Mouse (Mus musculus) yolk sac, embryonic 10.5 days (tissue): Measurements from ENCODE around the gene Miip.
"Not testable (repeated sequence)": the region's sequence is repeated elsewhere in the genome, so short reads cannot be mapped to it uniquely, and the experiment has no call there.

Source experiments
- DNase-seq: peaks from one replicate; pipeline ENCODE4 v3.0.0-alpha.2; 2017; ENCODE audit warnings: low spot score

Gene Miip

GRCm38 (mm10) chr4:147869238-147869637 lies 622 bp upstream of the Miip start:
- no peak for DNase-seq

DNA sequence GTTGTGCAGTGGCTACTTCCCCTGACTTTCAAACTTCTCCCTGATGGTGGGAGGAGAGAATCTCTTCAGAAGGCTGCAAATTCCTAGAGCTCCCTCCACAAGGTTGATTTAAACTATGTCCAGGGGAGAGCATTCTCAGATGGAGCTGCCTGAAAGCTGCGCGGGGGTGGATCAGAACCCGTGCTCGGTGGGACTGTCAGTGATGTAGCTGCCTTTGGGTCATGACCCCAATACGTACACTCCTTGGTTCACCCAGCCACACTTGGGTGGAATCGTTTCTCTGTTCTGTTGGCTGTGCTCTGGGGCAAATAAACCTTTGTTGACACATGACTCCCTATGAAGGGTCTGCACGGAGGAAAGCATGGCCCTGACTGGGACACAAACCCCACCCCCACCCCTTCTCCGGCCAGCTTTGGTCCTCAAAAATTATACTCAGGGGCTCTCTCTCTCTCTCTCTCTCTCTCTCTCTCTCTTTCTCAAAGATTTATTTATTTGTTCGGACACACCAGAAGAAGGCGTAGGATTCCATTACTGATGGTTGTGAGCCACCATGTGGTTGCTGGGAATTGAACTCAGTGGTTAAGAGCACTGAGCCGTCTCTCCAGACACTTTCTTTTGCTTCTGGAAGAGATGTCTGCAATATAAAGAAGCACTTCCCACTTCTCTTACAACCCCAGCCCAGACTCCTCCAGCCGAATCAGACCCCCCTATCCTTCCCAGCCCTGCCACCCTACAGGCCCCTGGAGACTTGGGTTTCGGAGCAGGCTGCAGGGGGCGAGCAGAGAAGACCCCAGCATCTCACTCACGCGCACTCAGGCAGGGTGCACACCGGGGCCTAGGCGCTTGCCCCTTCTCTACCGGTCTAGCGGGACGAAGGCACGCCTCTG lies 810 bp downstream of the Miip start:
- DNase-seq: no peak

GRCm38 (mm10) chr4:147866793-147867192 lies 1.8 kb downstream of the Miip start:
- not testable (repeated sequence) for DNase-seq

DNA sequence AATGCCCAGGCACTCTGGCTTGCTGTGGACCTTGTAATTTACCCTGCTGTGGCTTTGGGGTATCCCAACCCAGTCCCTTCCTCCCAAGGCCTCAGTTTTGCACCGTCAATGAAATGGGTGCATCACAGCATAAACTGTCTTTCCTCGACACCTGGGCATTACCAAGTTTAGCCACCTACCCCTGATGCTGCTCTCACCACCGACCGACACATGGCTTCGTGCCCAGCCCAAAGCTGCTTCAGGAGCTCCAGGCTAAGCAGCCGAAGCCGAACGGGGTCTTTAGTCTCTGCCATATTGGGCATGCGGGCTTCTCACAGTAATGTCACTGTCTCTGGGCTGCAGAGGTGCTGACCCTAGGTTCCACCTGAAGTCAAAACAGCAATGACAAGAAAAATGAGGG lies 2.6 kb downstream of the Miip start:
- no peak for DNase-seq

- DNase-seq: no peak
These were observed 3.0 kb downstream of the Miip start for GRCm38 (mm10) chr4:147865651-147866050.

- no peak for DNase-seq
These were observed 6.6 kb downstream of the Miip start for GRCm38 (mm10) chr4:147862051-147862450.

- DNase-seq: no peak
These were observed 17.8 kb downstream of the Miip start for GRCm38 (mm10) chr4:147850776-147851175.

DNA sequence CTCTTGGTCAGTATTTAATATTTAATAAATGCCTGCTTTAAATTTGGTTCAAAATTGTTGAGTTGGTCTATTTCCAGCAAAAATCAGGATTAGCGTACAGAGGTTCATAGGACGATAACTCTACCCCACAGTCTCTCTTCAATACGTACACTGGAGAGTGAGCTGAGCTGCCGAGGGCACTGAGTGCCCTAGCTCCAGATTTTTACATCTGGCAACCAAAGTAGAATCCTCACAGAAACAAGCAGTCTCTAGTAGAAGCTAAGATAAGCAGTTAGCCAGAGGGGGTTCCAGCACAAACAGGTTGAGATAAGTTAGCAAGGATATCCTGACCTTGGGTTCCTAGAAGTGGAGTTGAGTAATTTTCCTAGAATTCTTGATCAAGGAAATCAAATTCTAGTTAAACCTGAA lies 20.0 kb downstream of the Miip start:
- no peak for DNase-seq

DNA sequence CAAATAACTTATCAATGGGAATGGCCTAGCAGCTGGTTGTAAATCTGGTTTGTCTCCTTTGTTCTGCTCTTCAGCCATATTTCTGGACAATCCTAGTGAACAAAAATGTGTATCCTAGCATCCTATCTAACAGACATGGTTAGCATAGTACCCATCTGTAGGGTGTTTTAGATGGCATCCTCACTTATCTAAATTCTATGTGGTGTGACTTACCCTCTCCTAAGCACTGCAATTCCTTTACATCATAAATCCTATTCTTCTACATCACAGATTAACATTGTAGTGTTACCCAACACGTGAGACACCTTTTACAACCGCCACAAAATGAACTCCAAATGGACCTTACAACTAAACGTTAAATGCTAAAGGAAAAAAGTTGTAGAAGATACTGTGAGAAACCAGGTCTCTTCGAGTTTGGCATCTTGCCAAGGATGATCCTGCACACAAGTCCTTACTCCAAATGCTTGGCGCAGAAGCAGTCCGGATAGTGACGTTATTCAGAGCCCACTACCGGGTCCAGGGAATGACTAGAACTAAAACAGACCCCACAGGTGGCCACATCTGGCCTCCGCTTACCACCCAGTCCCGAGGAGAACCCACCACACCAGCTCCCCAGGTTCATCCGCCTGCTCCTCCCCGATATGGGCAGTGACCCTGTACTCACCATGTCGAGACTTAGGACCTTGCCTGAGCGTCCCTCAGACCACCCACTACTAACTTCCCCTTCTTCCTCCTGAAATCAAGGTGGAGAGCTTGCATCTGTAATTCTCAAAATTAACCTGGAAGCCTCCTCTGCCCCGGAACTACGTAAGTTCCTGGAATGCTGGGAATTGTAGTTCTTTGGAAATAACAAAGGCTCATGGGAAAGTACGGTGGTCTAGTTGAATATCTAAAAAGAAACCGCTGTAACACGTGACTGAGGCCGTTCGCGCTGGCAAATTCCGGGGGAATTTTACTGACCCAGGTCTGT lies 20.7 kb downstream of the Miip start, which contains the start of gene Zfp933:
Gene Zfp933 (minus strand): TSS at position 753 of the 970 bp plus-strand sequence.
- DNase-seq: peak; percentile 77

DNA sequence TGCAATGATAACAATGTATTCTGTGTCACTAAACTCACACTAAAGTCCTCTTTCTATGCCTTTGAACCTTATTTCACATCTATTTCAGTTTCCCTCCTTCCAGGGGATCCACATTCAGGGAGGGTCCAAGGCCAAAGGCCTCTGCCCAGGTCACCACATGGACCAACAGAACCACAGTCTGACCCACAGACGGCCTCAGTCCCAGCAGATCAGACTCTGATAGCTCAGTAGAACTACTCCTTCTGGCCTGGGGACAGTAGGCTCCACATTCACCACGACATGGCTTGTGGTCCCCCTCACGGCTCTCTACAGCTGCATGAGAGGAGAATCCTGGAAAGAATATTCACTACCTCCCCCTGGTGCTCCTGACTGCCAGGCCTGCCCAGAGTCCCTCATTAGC lies 25.7 kb downstream of the Miip start:
- no peak for DNase-seq

DNA sequence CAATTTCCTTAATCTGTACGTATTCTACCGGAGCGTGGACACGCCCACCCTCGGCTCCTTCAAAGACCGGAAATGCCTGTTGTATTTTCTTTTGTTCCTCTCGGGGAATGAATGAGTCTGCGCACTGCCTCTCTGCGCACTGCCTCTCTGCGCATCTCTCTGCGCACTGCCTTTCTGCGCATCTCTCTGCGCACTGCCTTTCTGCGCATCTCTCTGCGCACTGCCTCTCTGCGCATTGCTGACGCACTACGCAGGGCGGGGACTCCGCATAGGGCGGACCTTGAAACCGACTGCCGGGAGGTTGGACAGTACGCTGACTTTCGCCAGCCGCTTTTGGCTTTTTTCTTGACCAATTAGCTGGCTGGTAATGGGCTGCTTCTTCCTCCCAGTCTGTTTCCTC lies 29.3 kb downstream of the Miip start:
- not testable (repeated sequence) for DNase-seq

DNA sequence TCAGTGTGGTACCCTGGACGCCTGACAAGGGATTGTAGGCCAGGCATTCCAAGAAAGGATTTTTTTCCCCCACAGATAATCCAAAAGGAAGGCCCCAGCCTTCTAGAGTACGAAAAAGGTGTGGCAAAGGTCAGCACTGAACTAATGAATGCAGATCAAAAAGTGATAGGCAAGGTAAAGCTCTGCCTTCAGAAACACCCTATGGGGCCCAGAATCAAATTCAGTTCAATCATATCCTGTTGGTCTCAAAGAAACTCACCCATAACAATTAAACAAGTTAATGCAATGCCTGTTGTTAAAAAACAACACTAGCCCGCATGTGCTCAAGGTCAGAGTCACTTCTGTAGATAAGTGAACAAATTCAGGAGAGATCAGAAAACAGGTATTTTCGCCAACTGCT lies 44.2 kb downstream of the Miip start:
- no peak for DNase-seq

- DNase-seq: not testable (repeated sequence)
These were observed 47.2 kb downstream of the Miip start for GRCm38 (mm10) chr4:147821414-147821813.

DNA sequence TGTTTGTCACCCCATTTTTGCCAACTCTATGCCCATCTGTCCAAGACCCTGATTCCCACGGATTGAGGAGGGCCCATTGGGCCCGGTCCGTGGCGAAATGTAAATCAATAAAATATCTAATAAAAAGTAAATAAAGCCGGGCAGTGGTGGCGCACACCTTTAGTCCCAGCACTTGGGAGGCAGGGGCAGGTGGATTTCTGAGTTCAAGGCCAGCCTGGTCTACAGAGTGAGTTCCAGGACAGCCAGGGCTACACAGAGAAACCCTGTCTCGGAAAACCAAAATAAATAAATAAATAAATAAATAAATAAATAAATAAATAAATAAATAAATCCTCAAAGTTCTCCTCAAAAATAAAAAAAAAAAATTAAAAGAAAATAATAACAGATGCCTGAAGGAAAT lies 49.0 kb downstream of the Miip start:
- not testable (repeated sequence) for DNase-seq

- DNase-seq: no peak
These were observed 53.9 kb downstream of the Miip start for GRCm38 (mm10) chr4:147814592-147815167.

DNA sequence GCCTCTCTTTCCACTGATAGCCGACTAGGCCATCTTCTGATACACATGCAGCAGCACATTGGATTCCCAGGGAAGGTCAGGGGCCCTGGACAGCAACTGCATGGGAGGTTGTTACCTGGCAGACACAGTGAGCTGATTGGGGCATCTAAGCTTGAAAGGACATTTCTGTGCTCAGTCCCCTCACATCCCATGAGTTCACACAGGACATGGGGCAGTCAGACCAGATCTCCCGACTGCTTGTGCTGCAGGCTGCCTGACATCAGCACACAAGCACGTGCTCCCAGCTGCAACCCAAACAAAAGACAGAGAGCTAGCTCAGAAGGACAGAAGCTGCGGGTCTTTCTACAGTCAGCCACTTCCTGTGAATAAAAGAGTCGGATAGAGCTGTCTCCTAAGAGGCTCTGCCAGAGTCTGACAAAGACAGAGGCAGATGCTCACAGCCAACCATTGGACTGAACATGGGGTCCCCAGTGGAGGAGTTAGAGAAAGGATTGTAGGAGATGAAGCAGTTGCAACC lies 55.3 kb downstream of the Miip start:
- DNase-seq: no peak
